Mouse (Mus musculus) G1E (cell line): ENCODE results near the gene Grin2b.

ENCODE experiments used
- CTCF ChIP-seq: IDR thresholded peaks from 2 replicates; pipeline ENCODE4 v1.5.1; 2012; ENCODE audit warnings: low read depth, low read length, inconsistent platforms, mixed read lengths
- GATA1 ChIP-seq: IDR thresholded peaks from 2 replicates; pipeline ENCODE4 v1.6.1; 2012; ENCODE audit warnings: borderline replicate concordance, low read length, inconsistent platforms, mixed read lengths
- GATA2 ChIP-seq: IDR thresholded peaks from 2 replicates; pipeline ENCODE4 v1.6.1; 2012; ENCODE audit warnings: low read depth, low read length, inconsistent platforms, borderline replicate concordance
- POLR2AphosphoS5 ChIP-seq: IDR thresholded peaks from 2 replicates; pipeline ENCODE4 v1.6.1; 2012; ENCODE audit warnings: low read depth, low read length, inconsistent platforms; ENCODE audit not compliant: insufficient replicate concordance

DNA sequence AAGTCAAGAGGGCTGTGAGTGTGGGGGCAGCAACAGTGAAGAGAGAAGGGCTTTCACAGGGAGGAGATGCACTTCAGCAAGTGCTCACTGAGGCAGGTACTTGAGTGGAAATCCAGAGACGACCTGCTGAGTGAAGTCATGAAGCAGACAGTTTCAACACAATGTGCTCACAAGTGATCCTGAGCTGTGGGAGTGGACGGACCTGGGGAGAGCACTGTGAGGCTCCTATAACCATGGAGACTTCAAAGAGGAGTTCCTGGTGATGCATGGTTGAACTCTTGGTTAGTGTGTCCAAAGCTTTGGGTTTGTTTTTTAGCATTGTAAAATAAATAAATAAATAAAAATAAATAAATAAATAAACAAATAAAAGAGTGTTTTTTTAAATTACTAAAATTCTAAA lies 489.1 kb downstream of the Grin2b start:
- no peak for TF ChIP-seq POLR2AphosphoS5
- TF ChIP-seq CTCF: no peak
- TF ChIP-seq GATA1: no peak
- no peak for TF ChIP-seq GATA2
